Mouse (Mus musculus) intestine, embryonic 16.5 days (tissue): ENCODE measurements around the gene Trim2. TPM values are rescaled to one million over a fixed set of nuclear protein-coding genes. Genes with fewer than 3 reads are reported as not detected.

Experiments
- ATAC-seq: fragments of 200-750 bp; cut with Nextera tagmentation; 2 replicates; pipeline ENCODE4 v1.8.0; 2017; ENCODE audit warnings: moderate TSS enrichment, moderate library complexity
- H3K27ac ChIP-seq: fragments of 300-500 bp; sonication (generic); 2 replicates; pipeline ENCODE4 v1.5.1; 2014; ENCODE audit warnings: mild to moderate bottlenecking, low read length
- H3K27me3 ChIP-seq: fragments of 300-500 bp; sonication (generic); replicated peaks from 2 replicates; pipeline ENCODE4 v1.6.1; 2014; ENCODE audit warnings: low read length, control low read depth, mixed read lengths; ENCODE audit not compliant: control insufficient read depth, insufficient read depth
- H3K36me3 ChIP-seq: fragments of 300-500 bp; sonication (generic); 2 replicates; pipeline ENCODE4 v1.6.1; 2014; ENCODE audit warnings: low read length, control low read depth; ENCODE audit not compliant: control insufficient read depth, insufficient read depth
- H3K4me1 ChIP-seq: fragments of 300-500 bp; sonication (generic); 2 replicates; pipeline ENCODE4 v1.6.1; 2014; ENCODE audit warnings: low read length, control low read depth, mixed read lengths; ENCODE audit not compliant: control insufficient read depth, insufficient read depth
- H3K4me2 ChIP-seq: fragments of 300-500 bp; sonication (generic); 2 replicates; pipeline ENCODE4 v1.6.1; 2014; ENCODE audit warnings: low read depth, low read length, control low read depth
- H3K4me3 ChIP-seq: fragments of 300-500 bp; sonication (generic); 2 replicates; pipeline ENCODE4 v1.5.1; 2014; ENCODE audit warnings: mild to moderate bottlenecking, low read length
- H3K9ac ChIP-seq: fragments of 300-500 bp; sonication (generic); 2 replicates; pipeline ENCODE4 v1.6.1; 2014; ENCODE audit warnings: low read depth, low read length
- H3K9me3 ChIP-seq: fragments of 300-500 bp; sonication (generic); 2 replicates; pipeline ENCODE4 v1.6.1; 2016; ENCODE audit warnings: low read length, control low read depth; ENCODE audit not compliant: control insufficient read depth
- WGBS: fragments of 180-500 bp; shearing (Covaris S2); extraction: QIAGEN DNeasy Blood & Tissue Kit; methylation state at CpG from one replicate; pipeline ENCODE4 v1.1.7; 2014; 5-methylcytosine and 5-hydroxymethylcytosine counted together
- polyA plus RNA-seq: library from polyadenylated mRNA; unstranded; fragments of >200 nt; fragmentation: Nextera tagmentation; extraction: Ambion mirVana; gene quantifications from 2 replicates; pipeline ENCODE4 v1.2.1, GENCODE M21; 2015

Trim2 gene
- polyA plus RNA-seq, result 57.0 and 57.5 TPM in 2 replicates

- WGBS, result 92% methylated on average over 3 of the region's 3 CpGs
- Histone ChIP-seq H3K9me3 (no peaks in the 10 kb centered on the region), H3K27ac (no peak within 1 kb of the TSS), H3K4me1 (peaks cover 17% of the 10 kb centered on the region), H3K9ac (no peak within 1 kb of the TSS), H3K27me3 (peaks cover 14% of the 10 kb centered on the region; the same call in 1 of the 2 replicates), H3K4me3 (no peak within 1 kb of the TSS), H3K4me2 (peak within 1 kb of the TSS; percentile 92; the same call in 1 of the 2 replicates), H3K36me3 (no peaks in the 10 kb centered on the region)
- no peak for ATAC-seq
These were observed at the start of gene Trim2 for GRCm38 (mm10) chr3:84306777-84307176. Gene Trim2 (minus strand): TSS chr3:84306877.

DNA sequence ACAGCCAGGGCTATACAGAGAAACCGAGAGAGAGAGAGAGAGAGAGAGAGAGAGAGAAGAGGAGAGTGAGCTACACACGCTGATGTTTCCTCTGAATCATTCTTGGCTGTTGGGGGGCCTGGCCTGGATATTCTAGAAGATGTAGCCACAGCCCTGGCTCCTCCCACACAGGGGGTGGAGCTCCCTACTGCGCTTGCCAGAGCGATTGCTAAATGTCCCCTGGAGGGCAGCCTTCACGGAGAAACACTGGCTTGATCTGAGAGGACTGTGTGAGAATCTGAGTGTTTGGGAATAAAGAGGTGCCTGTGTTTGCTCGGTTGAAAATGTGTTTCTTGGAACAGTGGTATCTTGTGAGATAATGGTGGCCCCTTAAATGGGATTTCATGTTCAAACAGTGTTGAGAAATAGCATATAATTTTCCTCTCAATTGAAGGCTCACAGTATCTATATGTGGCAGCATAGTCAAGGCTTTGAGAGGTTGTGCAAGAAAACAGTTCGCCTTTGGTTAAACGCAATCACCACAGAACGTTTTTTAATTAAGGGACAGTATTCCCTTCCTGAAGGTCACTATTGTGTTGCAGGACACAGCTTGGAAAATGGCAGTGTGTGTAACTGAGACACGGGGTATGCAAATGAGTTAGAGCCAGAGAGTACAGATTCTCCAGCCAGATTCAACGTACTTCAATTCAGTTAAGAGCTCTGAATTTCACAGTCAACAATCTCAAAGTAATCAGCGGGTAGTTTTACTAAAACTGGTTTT lies 49.4 kb upstream of the Trim2 start:
- Histone ChIP-seq H3K27ac (no peak overlapping the region), H3K9ac (no peak overlapping the region), H3K36me3 (no peaks in the 10 kb centered on the region), H3K4me3 (no peak overlapping the region), H3K27me3 (no peaks in the 10 kb centered on the region), H3K4me2 (no peak overlapping the region), H3K4me1 (peaks cover 4% of the 10 kb centered on the region; the same call in 1 of the 2 replicates), H3K9me3 (no peaks in the 10 kb centered on the region)
- WGBS, result 50% methylated on average over 12 of the region's 12 CpGs
- peak; percentile 85 for ATAC-seq

DNA sequence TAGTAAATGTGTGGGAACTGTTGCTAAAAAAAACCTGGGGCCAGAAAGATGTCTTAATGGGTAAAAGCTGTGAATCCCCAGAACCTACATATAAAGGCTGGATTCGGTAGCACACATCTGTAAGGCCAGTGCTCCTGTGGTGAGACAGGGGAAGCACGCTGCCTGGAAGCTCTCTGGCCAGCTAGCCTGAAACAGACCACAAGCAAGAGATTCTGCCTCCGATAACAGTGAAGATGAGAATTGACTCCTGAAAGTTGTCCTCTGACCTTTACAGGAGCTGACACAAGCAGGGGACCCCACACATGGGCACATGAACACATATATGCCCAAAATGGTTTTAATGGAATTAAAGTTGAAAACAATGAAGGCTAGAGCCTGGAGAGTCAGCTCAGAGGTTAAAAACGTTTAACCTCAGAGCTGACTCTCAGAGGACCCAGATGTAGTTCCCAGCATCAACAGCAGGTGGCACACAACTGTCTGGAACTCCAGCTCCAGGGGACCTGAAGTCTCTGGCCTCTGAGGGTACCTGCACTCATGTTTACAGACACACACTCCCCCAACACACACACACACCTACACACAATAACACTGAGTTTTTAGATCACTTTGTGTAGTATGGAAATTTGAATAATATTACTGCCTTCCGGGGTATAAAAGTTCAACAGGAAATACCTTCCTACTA lies 45.8 kb upstream of the Trim2 start:
- WGBS, result 50% methylated on average over 5 of the region's 5 CpGs
- no peak; the same call in 1 of the 2 replicates for ATAC-seq
- H3K27me3 ChIP-seq, result no peaks in the 10 kb centered on the region
- no peak overlapping the region for H3K27ac ChIP-seq
- no peaks in the 10 kb centered on the region for H3K36me3 ChIP-seq
- H3K4me3 ChIP-seq, result no peak overlapping the region
- H3K4me2 ChIP-seq, result no peak overlapping the region
- no peak overlapping the region for H3K9ac ChIP-seq
- peaks cover 6% of the 10 kb centered on the region; the same call in 1 of the 2 replicates for H3K4me1 ChIP-seq
- H3K9me3 ChIP-seq, result no peaks in the 10 kb centered on the region

GRCm38 (mm10) chr3:84350311-84350710 lies 43.6 kb upstream of the Trim2 start:
- WGBS, result 76% methylated on average over 6 of the region's 6 CpGs
- Histone ChIP-seq H3K27me3 (no peaks in the 10 kb centered on the region), H3K4me2 (no peak overlapping the region), H3K36me3 (no peaks in the 10 kb centered on the region), H3K4me3 (no peak overlapping the region), H3K4me1 (0 out of 2 replicates have a peak, but pooled peaks cover 5% of the 10 kb centered on the region), H3K27ac (no peak overlapping the region), H3K9ac (no peak overlapping the region), H3K9me3 (no peaks in the 10 kb centered on the region)
- peak; percentile 68 for ATAC-seq

- ATAC-seq, result no peak
- Histone ChIP-seq H3K4me3 (no peak overlapping the region), H3K4me2 (no peak overlapping the region), H3K9ac (no peak overlapping the region), H3K9me3 (no peaks in the 10 kb centered on the region), H3K27me3 (no peaks in the 10 kb centered on the region), H3K36me3 (no peaks in the 10 kb centered on the region), H3K27ac (no peak overlapping the region), H3K4me1 (peaks cover 8% of the 10 kb centered on the region; the same call in 1 of the 2 replicates)
- 81% methylated on average over 10 of the region's 10 CpGs for WGBS
These were observed 43.1 kb upstream of the Trim2 start for GRCm38 (mm10) chr3:84349771-84350170.

- no peak overlapping the region for H3K4me3 ChIP-seq
- H3K27ac ChIP-seq, result no peak overlapping the region
- no peak overlapping the region for H3K9ac ChIP-seq
- no peak overlapping the region for H3K4me2 ChIP-seq
- no peaks in the 10 kb centered on the region for H3K9me3 ChIP-seq
- 70% methylated on average over 4 of the region's 4 CpGs for WGBS
- H3K4me1 ChIP-seq, result peaks cover 8% of the 10 kb centered on the region; the same call in 1 of the 2 replicates
- no peak for ATAC-seq
- no peaks in the 10 kb centered on the region for H3K27me3 ChIP-seq
- no peaks in the 10 kb centered on the region for H3K36me3 ChIP-seq
These were observed 40.7 kb upstream of the Trim2 start for GRCm38 (mm10) chr3:84347426-84347825.

GRCm38 (mm10) chr3:84346456-84347150 lies 39.9 kb upstream of the Trim2 start:
- no peak for ATAC-seq
- Histone ChIP-seq H3K36me3 (no peaks in the 10 kb centered on the region), H3K9ac (no peak overlapping the region), H3K9me3 (no peaks in the 10 kb centered on the region), H3K27ac (no peak overlapping the region), H3K4me3 (no peak overlapping the region), H3K4me1 (peaks cover 8% of the 10 kb centered on the region; the same call in 1 of the 2 replicates), H3K4me2 (no peak overlapping the region), H3K27me3 (no peaks in the 10 kb centered on the region)
- 44% methylated on average over 10 of the region's 10 CpGs for WGBS

GRCm38 (mm10) chr3:84345646-84345980 lies 38.9 kb upstream of the Trim2 start:
- 42% methylated on average over 6 of the region's 6 CpGs for WGBS
- H3K4me3 ChIP-seq, result peak overlapping the region; percentile 33
- no peaks in the 10 kb centered on the region for H3K36me3 ChIP-seq
- peak overlapping the region; percentile 70 for H3K4me2 ChIP-seq
- H3K4me1 ChIP-seq, result peaks cover 8% of the 10 kb centered on the region; the same call in 1 of the 2 replicates
- H3K27ac ChIP-seq, result no peak overlapping the region
- peak overlapping the region; percentile 34; the same call in 1 of the 2 replicates for H3K9ac ChIP-seq
- ATAC-seq, result peak; percentile 16; the same call in 1 of the 2 replicates
- H3K9me3 ChIP-seq, result no peaks in the 10 kb centered on the region
- H3K27me3 ChIP-seq, result no peaks in the 10 kb centered on the region
